Mouse (Mus musculus) natural killer cell, adult 2 months (primary cell): ENCODE data around the gene Snrpa1.
A peak's percentile ranks its signal among the peaks of the same experiment; 100 is the strongest.

Experiments used
- DNase-seq, 2 experiments: peaks; one replicate each; pipeline ENCODE4 v3.0.0; 2022; ENCODE audit warnings: low spot score in 2 of 2

Gene Snrpa1

DNA sequence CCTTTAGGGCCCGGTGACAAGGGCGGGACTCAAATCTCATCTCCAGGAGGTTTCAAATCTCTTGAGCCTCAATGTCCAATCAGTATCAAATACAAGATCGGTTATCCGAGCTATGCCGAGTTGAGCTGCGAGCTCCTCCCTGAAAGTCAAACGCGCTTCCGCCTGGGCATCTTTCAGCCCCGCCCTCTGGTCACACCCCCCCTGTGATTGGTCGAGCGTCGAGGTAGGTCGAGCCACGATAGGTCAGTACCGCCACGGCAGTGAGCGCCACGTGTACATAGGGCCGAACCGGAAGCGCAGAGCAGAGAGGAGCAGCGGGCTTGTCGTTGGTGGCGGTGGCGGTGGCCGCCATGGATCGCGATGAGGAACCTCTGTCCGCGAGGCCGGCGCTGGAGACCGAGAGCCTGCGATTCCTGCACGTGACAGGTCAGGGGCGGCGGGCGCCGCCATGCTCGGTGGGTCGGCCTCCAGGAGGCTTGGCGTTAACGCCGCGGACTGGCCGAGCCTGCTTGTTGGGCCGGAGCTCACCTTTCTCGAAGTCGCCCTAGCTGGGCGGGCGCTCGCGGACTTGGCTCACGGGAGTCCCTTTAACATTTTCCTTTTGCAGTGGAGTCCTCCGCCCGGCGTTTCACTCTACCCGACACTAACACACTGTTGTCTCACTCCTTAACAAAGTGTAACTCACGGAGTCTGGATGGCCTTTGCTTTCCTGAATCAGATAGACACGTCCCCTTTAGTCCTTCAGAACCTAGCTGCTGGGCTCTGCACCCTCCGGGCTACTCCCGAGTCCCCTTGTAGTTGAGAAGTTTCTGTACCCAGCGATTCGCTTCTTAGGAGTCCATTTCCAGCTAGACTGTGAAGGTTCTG, 20.8 kb downstream of the Snrpa1 start, which contains the start of gene Selenos:
TSS of gene Selenos (plus strand) at position 286 of the 867 bp plus-strand sequence.
- peak; percentile 96 to 97 for DNase-seq

DNA sequence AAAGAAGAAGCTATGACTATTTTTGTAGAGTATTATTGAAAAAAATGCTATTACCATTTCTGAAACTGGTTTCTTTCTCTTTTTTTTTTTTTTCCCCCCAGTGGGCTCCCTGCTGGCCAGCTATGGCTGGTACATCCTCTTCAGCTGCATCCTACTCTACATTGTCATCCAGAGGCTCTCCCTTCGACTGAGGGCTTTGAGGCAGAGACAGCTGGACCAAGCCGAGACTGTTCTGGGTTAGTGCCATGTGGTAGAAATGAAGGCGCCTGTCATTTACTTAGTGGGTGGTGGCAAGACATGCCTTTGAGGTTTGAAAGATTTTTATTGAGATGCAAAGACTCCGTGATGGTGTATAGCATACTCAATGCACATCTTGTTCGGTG, 21.4 kb downstream of the Snrpa1 start:
- DNase-seq = no peak

DNA sequence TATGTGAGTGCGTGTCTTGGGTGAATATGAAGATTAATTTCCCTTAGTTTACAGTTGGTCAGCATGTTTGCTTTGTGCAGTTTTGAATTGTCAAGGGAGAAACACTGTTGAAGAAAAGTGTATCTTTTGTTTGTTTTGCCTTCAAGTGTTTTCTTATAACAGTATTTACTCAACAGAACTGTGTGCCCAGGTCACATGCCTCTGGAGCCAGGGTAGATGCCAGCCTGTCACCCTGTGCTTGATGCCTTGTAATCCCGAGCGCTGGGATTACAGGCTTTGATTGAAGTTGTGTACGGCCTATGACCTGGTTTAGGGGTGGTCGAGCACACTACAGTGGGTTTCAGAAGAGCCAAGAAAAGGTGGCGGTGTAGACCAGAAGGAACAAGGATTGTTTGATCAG, 25.0 kb downstream of the Snrpa1 start:
- DNase-seq = no peak

GRCm38 (mm10) chr7:66084546-66084945, 25.7 kb downstream of the Snrpa1 start:
- no peak for DNase-seq

DNA sequence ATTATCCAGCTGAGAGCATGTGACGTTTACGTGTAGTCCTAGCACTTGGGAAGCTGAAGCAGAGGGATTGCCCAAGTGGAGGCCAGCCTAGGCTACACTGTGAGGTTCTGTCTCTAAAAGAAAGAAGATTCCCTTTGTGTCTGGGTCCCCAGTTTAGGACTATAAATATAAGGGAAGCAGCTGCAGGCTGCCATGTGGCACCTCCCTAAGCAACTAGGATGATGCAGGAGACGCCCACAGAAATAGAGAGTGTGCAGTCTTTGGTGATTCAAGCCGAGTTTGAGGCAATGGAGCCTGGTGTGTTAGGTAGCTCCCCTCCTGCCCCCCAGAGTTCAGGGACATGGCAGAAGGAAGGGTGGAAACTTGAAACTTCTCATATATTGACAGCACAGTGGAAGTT, 28.8 kb downstream of the Snrpa1 start:
- no peak for DNase-seq

GRCm38 (mm10) chr7:66088077-66088476, 29.3 kb downstream of the Snrpa1 start:
- no peak for DNase-seq

- no peak for DNase-seq
Measured at GRCm38 (mm10) chr7:66090676-66091190, 31.9 kb downstream of the Snrpa1 start.

DNA sequence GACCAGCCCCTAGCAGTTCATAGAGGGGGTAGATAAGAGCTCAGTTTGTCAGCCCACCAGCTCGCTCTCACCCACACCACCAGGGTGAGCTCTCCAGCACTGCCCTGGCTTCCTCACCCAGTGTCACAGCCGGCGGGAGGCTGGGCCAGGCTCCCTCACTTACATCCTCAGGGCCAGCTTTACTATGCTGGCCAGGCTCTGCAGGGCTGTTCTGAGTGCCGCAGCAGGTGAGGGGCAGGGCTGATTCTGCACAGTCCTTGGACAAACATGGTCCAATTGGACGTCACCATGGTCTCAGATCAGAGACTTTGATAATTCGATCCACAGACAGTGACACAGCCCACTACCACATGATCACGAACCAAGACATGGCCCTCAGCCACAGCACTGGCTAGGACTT, 32.8 kb downstream of the Snrpa1 start:
- no peak for DNase-seq

- no peak for DNase-seq
Measured at GRCm38 (mm10) chr7:66092656-66093055, 33.9 kb downstream of the Snrpa1 start.

GRCm38 (mm10) chr7:66094141-66094540, 35.3 kb downstream of the Snrpa1 start:
- DNase-seq = no peak

- DNase-seq = no peak
Measured at GRCm38 (mm10) chr7:66098803-66099202, 40.0 kb downstream of the Snrpa1 start.

DNA sequence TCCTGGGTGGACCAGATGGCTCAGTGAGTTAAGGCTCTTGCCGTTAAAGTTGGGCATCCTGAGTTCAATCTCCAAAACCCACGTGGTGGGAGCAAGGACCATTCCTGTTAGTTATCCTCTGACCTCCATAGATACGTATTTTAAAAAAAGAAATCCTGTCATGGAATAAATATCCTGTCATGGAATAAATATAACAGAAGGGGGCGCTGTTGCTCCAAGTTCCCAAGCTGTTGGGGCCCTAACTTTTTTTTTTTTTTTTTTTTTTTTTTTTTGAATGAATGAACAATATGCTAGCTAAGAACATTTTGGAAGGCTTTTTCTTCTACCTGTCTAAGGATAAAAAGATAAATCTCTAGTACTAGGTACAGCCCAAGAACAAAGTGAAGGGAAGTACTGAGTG, 43.1 kb downstream of the Snrpa1 start:
- peak in 1 of 2 experiments; percentile 49 for DNase-seq

DNA sequence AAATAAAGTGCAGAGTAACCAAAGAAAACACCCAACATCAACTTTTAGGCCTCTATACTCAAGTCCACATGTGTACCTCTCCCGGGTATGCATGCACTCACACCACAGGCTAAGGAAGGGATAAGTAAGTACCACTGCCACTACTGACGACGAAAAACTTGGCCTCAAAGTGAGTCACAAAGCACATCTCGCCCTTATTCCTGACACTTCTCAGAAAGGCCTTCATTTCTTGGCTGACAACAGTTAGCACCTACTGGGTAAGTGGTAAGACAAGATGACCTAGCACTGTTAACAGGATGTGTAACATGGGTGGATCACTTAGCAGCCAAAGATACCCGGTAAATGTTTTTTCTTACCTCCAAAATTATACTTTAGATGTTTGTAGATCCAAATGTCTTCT, 45.7 kb downstream of the Snrpa1 start:
- DNase-seq = peak; percentile 69 to 85

GRCm38 (mm10) chr7:66105771-66106170, 47.0 kb downstream of the Snrpa1 start:
- DNase-seq = no peak

GRCm38 (mm10) chr7:66106581-66107056, 47.8 kb downstream of the Snrpa1 start:
- no peak for DNase-seq

- DNase-seq = no peak
Measured at GRCm38 (mm10) chr7:66107206-66107605, 48.4 kb downstream of the Snrpa1 start.

GRCm38 (mm10) chr7:66107930-66108329, 49.1 kb downstream of the Snrpa1 start:
- DNase-seq = peak in 1 of 2 experiments; percentile 22

GRCm38 (mm10) chr7:66108961-66109854, 50.4 kb downstream of the Snrpa1 start, which contains the start of gene Chsy1:
TSS of gene Chsy1 (plus strand) at chr7:66109515.
- DNase-seq = peak; percentile 91 to 92

- DNase-seq = peak in 1 of 2 experiments; percentile 33
Measured at GRCm38 (mm10) chr7:66109855-66110635, 51.2 kb downstream of the Snrpa1 start.

DNA sequence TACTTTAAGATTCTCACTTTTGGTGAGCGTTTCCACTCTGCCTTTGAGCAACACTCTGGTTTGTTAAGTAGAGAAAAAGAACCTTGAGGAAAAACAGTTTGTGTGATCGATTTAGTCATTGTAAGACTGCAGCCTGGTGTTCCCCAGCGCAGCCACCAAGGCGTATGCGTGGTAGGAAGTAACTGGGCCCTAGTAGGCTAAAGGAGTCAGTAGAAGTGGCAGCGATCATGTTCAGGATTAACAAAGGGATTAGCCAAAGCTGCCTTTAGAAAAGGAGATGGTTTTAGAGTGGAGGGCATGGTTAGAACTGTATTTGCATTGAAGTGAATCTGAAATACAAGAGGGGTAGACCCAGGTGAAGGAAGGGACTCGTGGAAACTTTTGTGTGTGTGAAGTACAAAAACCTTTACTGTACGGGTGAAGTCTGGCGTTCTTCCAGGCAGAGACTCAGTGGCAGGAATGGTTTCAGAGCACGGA, 51.9 kb downstream of the Snrpa1 start:
- DNase-seq = peak in 1 of 2 experiments; percentile 24

DNA sequence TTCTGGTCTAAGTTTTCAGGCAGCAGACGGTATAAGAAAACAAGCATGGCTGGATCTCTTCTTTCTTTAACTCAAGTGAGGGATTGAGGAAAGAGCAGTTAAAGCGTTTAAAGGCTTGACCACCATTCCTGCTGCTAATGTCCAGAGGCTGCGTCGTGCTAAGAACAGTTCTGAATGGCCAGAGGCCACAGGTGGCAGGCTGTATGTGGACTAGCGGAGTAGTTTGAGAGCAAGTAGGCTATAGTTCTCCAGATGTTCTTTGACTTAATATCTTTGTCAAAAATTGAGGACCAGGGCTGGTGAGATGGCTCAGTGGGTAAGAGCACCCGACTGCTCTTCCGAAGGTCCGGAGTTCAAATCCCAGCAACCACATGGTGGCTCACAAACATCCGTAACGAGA, 52.4 kb downstream of the Snrpa1 start:
- DNase-seq = no peak
